Mouse (Mus musculus): Measurements from ENCODE around the gene Il11. TPM values are rescaled to one million over a fixed set of nuclear protein-coding genes. Genes with fewer than 3 reads are reported as not detected.

Gene Il11
- polyA plus RNA-seq, 1 experiment from 2014 or later, result not detected

DNA sequence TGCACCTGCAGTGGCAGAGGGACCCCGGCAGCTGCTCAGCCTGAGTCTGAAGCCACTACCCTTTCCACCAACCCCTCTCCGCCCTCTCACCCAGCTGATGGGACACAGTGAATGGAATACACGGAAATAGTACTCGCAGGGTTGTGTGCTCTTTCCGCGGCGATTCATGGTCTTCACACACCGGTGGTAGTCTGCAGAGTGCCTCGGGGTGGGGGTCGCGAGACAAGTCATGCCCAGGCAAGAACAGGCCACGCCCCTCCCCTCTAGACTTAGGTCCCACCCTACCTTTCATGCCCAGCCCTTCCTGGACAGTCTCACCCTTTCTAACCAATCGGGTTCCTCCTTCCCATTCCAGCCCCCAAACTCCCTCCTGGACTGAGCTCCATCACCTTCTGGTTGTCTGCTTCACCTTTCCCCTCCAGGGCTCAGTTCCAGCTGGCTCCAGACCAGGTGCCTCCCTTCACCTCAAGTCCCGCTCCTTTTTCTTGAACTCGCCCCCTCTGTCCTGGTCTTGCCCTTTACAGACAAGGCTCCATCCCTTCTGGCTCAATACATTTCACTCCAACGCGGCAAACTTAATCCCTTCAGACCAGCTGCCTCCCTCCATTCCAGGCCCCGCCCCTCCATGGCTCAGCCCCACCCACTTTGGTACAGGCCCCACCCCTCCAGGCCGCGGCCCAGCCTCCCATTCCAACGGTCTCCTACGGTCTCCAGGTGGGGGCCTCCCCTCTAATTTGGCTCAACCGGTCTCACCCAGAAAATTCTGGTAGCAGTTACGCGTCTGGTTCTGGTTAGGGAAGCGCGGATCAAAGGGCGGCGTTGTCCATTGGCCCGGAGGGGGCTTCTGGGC is 30.5 kb downstream of the Il11 start:
- no peaks in the 10 kb centered on the region for H3K27me3 ChIP-seq (ENCODE audit: control insufficient read depth, insufficient read depth, low read length)
- WGBS (ENCODE audit: insufficient replicate concordance), result 2% methylated on average over 30 of the region's 30 CpGs
- no peaks in the 10 kb centered on the region for H3K9me3 ChIP-seq (replicated peaks; ENCODE audit: control insufficient read depth, low read length)
- H3K27ac ChIP-seq (ENCODE audit: low read depth, low read length), result no peak overlapping the region
- peak overlapping the region; percentile 60 for H3K9ac ChIP-seq (ENCODE audit: low read depth, low read length)
- no peaks in the 10 kb centered on the region for H3K36me3 ChIP-seq (ENCODE audit: control insufficient read depth, insufficient read depth, low read length)
- ATAC-seq (replicated peaks; ENCODE audit: insufficient number of reproducible peaks, low FRiP score, low TSS enrichment), result peak; percentile 83
- peaks cover 12% of the 10 kb centered on the region for H3K4me1 ChIP-seq (ENCODE audit: control insufficient read depth, insufficient read depth, low read length)
- H3K4me3 ChIP-seq (ENCODE audit: low read depth, low read length), result peak overlapping the region; percentile 43
- peak overlapping the region; percentile 68 for H3K4me2 ChIP-seq

DNA sequence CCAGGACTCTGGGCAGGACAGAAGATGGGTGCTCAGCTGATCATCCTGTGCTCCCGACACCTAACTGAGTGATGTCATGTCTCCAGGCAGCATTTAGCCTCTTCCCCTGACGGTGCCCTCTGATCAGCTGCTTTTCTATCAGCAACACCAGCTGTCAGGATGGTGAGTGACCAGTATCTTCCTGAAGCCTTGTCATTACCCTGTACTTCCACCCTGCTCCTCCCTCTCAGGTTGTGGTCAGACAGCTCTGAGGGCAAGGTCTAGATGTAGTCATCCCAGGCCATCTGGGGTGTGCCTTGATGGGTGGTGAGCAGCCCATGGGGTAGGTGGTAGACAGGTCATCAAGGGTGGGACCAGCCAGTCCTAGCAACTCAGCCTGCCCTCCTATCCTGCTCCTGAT is 33.5 kb downstream of the Il11 start:
- 51% methylated on average over 2 of the region's 2 CpGs for WGBS (ENCODE audit: insufficient replicate concordance)
- H3K4me3 ChIP-seq (ENCODE audit: low read depth, low read length), result no peak overlapping the region
- H3K4me1 ChIP-seq (ENCODE audit: control insufficient read depth, insufficient read depth, low read length), result peaks cover 12% of the 10 kb centered on the region
- peak; percentile 55 for ATAC-seq (replicated peaks; ENCODE audit: insufficient number of reproducible peaks, low FRiP score, low TSS enrichment)
- H3K9me3 ChIP-seq (replicated peaks; ENCODE audit: control insufficient read depth, low read length), result no peaks in the 10 kb centered on the region
- no peak overlapping the region for H3K4me2 ChIP-seq
- H3K9ac ChIP-seq (ENCODE audit: low read depth, low read length), result no peak overlapping the region
- peaks cover 9% of the 10 kb centered on the region for H3K36me3 ChIP-seq (ENCODE audit: control insufficient read depth, insufficient read depth, low read length)
- H3K27ac ChIP-seq (ENCODE audit: low read depth, low read length), result peak overlapping the region; percentile 57
- H3K27me3 ChIP-seq (ENCODE audit: control insufficient read depth, insufficient read depth, low read length), result no peaks in the 10 kb centered on the region

DNA sequence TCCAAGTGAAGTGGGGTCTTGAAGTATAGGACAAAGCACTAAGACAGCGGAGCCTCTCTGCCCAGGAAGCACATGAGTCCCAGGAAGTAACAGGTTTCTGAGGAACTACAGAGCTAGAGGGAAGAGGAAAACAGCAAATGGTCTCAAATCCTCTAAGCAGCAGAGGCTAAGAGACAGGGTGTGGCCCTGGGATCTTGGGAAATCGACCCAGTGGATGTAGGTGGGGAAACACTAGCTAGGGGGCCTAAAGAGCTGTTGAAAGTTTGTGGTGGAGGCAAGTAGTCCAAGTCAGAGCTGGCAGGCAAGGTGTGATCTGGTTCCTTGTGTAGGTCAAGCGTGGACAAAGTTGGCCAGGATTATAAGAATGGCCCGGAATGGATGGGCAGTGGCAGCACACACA is 34.3 kb downstream of the Il11 start:
- no peak overlapping the region for H3K4me2 ChIP-seq
- no peaks in the 10 kb centered on the region for H3K27me3 ChIP-seq (ENCODE audit: control insufficient read depth, insufficient read depth, low read length)
- H3K27ac ChIP-seq (ENCODE audit: low read depth, low read length), result peak overlapping the region; percentile 80
- H3K9me3 ChIP-seq (replicated peaks; ENCODE audit: control insufficient read depth, low read length), result no peaks in the 10 kb centered on the region
- H3K4me3 ChIP-seq (ENCODE audit: low read depth, low read length), result no peak overlapping the region
- no peak for ATAC-seq (replicated peaks; ENCODE audit: insufficient number of reproducible peaks, low FRiP score, low TSS enrichment)
- WGBS (ENCODE audit: insufficient replicate concordance), result 70% methylated on average over 4 of the region's 4 CpGs
- peaks cover 9% of the 10 kb centered on the region for H3K36me3 ChIP-seq (ENCODE audit: control insufficient read depth, insufficient read depth, low read length)
- peaks cover 13% of the 10 kb centered on the region for H3K4me1 ChIP-seq (ENCODE audit: control insufficient read depth, insufficient read depth, low read length)
- no peak overlapping the region for H3K9ac ChIP-seq (ENCODE audit: low read depth, low read length)

DNA sequence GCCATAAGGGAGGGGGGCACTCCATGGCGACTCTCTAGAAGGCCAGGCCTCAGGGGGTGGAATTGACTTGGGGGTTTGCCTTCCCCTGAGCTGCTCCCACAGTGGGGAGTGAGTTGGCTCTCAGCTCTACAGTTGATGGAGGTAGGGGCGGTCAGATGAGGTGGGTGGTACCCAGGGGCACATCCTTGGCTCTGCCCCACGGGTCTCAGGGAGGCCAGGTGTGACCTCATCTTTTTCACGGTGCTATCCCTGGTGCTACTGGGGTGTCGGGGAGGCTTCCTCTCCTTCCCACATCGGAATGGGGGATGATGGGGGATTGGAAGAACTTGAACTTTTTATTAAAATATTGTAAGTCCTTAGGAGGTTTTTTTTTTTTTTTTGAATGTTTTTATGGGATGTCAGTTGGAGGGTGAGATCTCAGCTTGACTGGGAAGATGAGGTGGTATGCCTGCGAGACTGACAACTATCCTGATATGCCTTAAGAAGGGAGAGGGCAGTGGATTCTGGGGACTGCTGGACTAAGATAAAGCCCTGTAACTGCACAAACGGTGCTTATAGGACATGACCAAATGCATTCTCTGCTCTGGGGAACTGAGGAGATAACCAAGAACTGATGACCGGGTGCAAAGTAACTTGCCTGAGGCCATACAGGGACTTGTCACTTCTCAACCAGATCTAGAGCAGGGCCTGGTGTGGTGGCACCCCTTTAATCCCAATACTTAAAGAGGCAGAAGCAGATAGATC is 35.3 kb downstream of the Il11 start:
- H3K36me3 ChIP-seq (ENCODE audit: control insufficient read depth, insufficient read depth, low read length), result peaks cover 13% of the 10 kb centered on the region
- peak overlapping the region; percentile 80 for H3K27ac ChIP-seq (ENCODE audit: low read depth, low read length)
- peaks cover 18% of the 10 kb centered on the region for H3K4me1 ChIP-seq (ENCODE audit: control insufficient read depth, insufficient read depth, low read length)
- no peak overlapping the region for H3K9ac ChIP-seq (ENCODE audit: low read depth, low read length)
- 0 out of 2 replicates have a peak, but pooled peaks have one; percentile 13 for ATAC-seq (replicated peaks; ENCODE audit: insufficient number of reproducible peaks, low FRiP score, low TSS enrichment)
- 49% methylated on average over 9 of the region's 9 CpGs for WGBS (ENCODE audit: insufficient replicate concordance)
- H3K27me3 ChIP-seq (ENCODE audit: control insufficient read depth, insufficient read depth, low read length), result no peaks in the 10 kb centered on the region
- H3K4me2 ChIP-seq, result 0 out of 2 replicates have a peak overlapping the region, but pooled peaks have one; percentile 20
- H3K9me3 ChIP-seq (replicated peaks; ENCODE audit: control insufficient read depth, low read length), result no peaks in the 10 kb centered on the region
- H3K4me3 ChIP-seq (ENCODE audit: low read depth, low read length), result no peak overlapping the region

DNA sequence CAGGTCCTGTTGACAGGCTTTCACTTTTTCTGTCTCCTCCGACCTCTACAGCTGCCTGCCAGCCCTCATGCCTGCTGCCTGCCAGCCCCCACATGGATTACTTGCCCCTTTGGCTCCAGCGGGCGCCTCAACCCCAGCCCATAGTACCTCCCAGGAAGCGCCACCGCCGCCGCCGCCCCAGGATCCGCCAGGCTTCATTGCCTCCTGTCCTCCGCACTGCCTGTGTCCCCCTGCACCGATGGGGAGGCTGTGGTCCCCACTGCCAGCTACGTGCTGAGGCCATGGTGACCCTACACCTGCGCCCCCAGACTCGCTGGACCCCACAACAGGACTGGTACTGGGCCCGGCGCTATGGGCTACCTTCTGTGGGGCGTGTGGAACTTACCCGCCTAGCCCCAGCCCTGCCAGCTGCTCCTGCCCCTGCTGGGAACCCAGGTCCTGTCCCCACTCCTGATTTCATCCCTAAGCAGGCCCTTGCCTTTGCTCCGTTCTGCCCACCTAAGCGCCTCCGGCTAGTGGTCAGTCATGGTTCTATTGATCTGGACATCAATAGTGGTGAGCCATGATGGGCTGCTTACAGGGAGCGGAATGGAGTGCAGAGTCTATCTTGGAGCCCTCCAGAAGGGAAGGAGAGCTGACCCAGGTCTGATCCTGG is 36.2 kb downstream of the Il11 start:
- no peak overlapping the region for H3K4me3 ChIP-seq (ENCODE audit: low read depth, low read length)
- 78% methylated on average over 20 of the region's 22 CpGs for WGBS (ENCODE audit: insufficient replicate concordance)
- no peak for ATAC-seq (replicated peaks; ENCODE audit: insufficient number of reproducible peaks, low FRiP score, low TSS enrichment)
- H3K9me3 ChIP-seq (replicated peaks; ENCODE audit: control insufficient read depth, low read length), result no peaks in the 10 kb centered on the region
- H3K9ac ChIP-seq (ENCODE audit: low read depth, low read length), result no peak overlapping the region
- H3K4me2 ChIP-seq, result 0 out of 2 replicates have a peak overlapping the region, but pooled peaks have one; percentile 20
- H3K27ac ChIP-seq (ENCODE audit: low read depth, low read length), result 0 out of 2 replicates have a peak overlapping the region, but pooled peaks have one; percentile 71
- H3K4me1 ChIP-seq (ENCODE audit: control insufficient read depth, insufficient read depth, low read length), result peaks cover 18% of the 10 kb centered on the region
- peaks cover 13% of the 10 kb centered on the region for H3K36me3 ChIP-seq (ENCODE audit: control insufficient read depth, insufficient read depth, low read length)
- H3K27me3 ChIP-seq (ENCODE audit: control insufficient read depth, insufficient read depth, low read length), result no peaks in the 10 kb centered on the region

DNA sequence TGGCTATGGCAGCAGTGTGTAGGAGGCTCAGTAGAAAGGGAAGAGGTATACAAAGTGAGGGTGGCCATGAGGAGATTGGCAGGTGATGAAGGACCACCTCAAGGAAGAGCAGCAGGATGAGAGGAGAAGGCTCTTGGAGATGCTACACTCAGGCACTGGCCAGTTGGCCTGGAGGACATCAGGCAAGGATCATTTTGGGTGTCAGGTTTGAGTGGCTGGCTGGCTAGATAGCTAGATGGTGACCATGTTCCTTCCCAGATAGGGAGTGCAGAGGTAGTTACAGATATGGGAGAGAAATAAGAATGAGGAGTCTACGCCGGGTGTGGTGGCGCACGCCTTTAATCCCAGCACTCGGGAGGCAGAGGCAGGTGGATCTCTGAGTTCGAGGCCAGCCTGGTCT is 37.8 kb downstream of the Il11 start:
- WGBS (ENCODE audit: insufficient replicate concordance), result 85% methylated on average over 5 of the region's 6 CpGs
- no peak overlapping the region for H3K27ac ChIP-seq (ENCODE audit: low read depth, low read length)
- H3K4me1 ChIP-seq (ENCODE audit: control insufficient read depth, insufficient read depth, low read length), result peaks cover 20% of the 10 kb centered on the region
- no peak overlapping the region for H3K4me3 ChIP-seq (ENCODE audit: low read depth, low read length)
- H3K36me3 ChIP-seq (ENCODE audit: control insufficient read depth, insufficient read depth, low read length), result peaks cover 13% of the 10 kb centered on the region
- H3K27me3 ChIP-seq (ENCODE audit: control insufficient read depth, insufficient read depth, low read length), result no peaks in the 10 kb centered on the region
- H3K9me3 ChIP-seq (replicated peaks; ENCODE audit: control insufficient read depth, low read length), result no peaks in the 10 kb centered on the region
- H3K9ac ChIP-seq (ENCODE audit: low read depth, low read length), result no peak overlapping the region
- no peak overlapping the region for H3K4me2 ChIP-seq
- ATAC-seq (replicated peaks; ENCODE audit: insufficient number of reproducible peaks, low FRiP score, low TSS enrichment), result no peak

DNA sequence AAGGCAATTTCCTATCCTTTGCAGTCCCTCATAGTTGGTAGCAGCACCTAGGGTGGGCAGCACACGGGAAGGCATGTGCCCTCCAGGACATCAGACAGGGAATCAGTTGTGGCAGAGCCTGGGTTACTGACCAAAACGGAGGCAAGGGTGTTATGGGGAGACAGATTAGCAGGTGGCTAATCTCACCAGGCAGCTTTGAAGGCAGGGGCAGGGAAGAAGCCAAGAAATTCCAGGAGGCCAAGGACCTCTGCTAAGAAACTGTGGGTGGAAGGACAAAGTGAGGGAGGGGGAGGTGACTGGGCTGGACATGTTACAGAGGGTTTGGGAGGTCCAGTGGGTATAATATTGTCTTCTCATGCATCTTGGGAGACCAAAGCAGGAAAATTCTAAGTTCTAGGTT is 39.3 kb downstream of the Il11 start:
- Histone ChIP-seq H3K4me1 (ENCODE audit: control insufficient read depth, insufficient read depth, low read length) (peaks cover 20% of the 10 kb centered on the region), H3K27ac (ENCODE audit: low read depth, low read length) (no peak overlapping the region), H3K36me3 (ENCODE audit: control insufficient read depth, insufficient read depth, low read length) (peaks cover 13% of the 10 kb centered on the region), H3K4me2 (0 out of 2 replicates have a peak overlapping the region, but pooled peaks have one; percentile 22), H3K9ac (ENCODE audit: low read depth, low read length) (0 out of 2 replicates have a peak overlapping the region, but pooled peaks have one; percentile 3), H3K27me3 (ENCODE audit: control insufficient read depth, insufficient read depth, low read length) (no peaks in the 10 kb centered on the region), H3K9me3 (replicated peaks; ENCODE audit: control insufficient read depth, low read length) (no peaks in the 10 kb centered on the region), H3K4me3 (ENCODE audit: low read depth, low read length) (no peak overlapping the region)
- no peak for ATAC-seq (replicated peaks; ENCODE audit: insufficient number of reproducible peaks, low FRiP score, low TSS enrichment)
- WGBS (ENCODE audit: insufficient replicate concordance), result 49% methylated on average over 2 of the region's 2 CpGs

DNA sequence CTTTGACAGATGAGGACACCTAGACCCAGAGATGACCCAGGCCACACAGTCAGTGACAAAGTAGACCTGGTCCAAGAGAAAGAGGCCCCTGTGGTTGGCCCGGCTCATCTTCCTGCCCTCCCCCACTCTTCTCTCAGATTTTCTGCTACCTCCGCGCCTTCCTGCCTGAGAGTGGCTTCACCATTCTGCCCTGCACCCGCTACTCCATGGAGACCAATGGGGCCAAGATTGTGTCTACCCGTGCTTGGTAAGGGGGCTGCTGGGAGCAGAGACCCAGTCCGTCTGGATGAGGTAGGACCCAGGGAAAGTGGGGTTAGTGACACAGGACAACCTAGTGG is 40.2 kb downstream of the Il11 start:
- Histone ChIP-seq H3K36me3 (ENCODE audit: control insufficient read depth, insufficient read depth, low read length) (peaks cover 13% of the 10 kb centered on the region), H3K4me1 (ENCODE audit: control insufficient read depth, insufficient read depth, low read length) (peaks cover 20% of the 10 kb centered on the region), H3K27ac (ENCODE audit: low read depth, low read length) (no peak overlapping the region), H3K4me2 (peak overlapping the region; percentile 78; the same call in 1 of the 2 replicates), H3K9ac (ENCODE audit: low read depth, low read length) (peak overlapping the region; percentile 34; the same call in 1 of the 2 replicates), H3K4me3 (ENCODE audit: low read depth, low read length) (no peak overlapping the region; the same call in 1 of the 2 replicates), H3K9me3 (replicated peaks; ENCODE audit: control insufficient read depth, low read length) (no peaks in the 10 kb centered on the region), H3K27me3 (ENCODE audit: control insufficient read depth, insufficient read depth, low read length) (no peaks in the 10 kb centered on the region)
- 84% methylated on average over 6 of the region's 6 CpGs for WGBS (ENCODE audit: insufficient replicate concordance)
- no peak for ATAC-seq (replicated peaks; ENCODE audit: insufficient number of reproducible peaks, low FRiP score, low TSS enrichment)
